Mouse (Mus musculus) adrenal gland, adult 2 months (tissue): ENCODE results near the gene Ifrd2. TPM values are rescaled to one million over a fixed set of nuclear protein-coding genes. Genes with fewer than 3 reads are reported as not detected.

Source experiments
- DNase-seq: peaks from one replicate; pipeline ENCODE4 v3.0.0; 2021
- polyA plus RNA-seq: library from polyadenylated mRNA; depleted of rRNA; stranded (reverse); fragments of >200 nt; gene quantifications from 2 replicates; pipeline ENCODE4 v1.2.3, GENCODE M21; 2012
- total RNA-seq, 2 experiments: library from RNA; stranded (reverse); gene quantifications; 2 replicates each; pipeline ENCODE4 v1.2.3; 2021

The Ifrd2 gene
- total and polyA plus RNA-seq, 3 experiments = 36.0 to 80.0 (median 41.7) TPM

DNA sequence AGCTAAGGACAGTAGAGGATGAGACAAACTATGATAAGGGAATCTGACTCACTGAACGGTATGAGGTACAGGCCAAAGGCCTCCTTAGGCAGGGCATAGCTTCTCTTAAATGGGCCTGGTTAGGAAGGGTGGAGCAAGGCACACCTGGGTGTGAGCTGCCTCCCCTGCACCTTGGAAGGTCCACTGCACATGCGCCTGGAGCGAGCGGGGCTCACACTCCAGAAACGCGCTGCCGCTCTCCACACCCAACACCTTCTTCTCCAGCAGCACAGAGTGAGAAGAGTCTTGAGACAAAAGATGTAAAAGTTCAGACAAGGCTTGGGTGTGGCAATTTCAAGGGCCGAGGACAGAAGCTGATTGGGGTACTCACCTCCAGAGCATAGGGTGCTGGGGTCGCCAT, 12.0 kb downstream of the Ifrd2 start:
- DNase-seq = no peak

DNA sequence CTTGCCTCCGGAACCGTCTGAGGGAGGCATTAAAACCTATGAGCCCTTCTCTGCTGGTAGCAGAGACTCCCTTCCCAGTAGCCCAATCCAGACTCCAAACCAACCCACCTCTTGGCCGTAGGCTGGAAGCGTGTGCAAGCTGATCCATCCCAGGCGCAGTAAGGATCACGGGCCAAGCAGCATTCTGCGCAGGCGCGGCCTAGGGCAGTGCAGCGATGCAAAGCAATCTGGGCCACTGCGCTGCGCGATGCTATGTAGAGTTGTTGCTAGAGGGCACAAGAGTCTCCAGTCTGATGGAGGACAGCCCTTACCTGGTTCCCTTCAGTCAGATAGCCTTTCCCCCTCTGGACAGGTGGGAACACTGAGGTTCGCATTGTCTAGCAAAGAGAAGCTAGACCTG, 12.4 kb downstream of the Ifrd2 start:
- DNase-seq = no peak

DNA sequence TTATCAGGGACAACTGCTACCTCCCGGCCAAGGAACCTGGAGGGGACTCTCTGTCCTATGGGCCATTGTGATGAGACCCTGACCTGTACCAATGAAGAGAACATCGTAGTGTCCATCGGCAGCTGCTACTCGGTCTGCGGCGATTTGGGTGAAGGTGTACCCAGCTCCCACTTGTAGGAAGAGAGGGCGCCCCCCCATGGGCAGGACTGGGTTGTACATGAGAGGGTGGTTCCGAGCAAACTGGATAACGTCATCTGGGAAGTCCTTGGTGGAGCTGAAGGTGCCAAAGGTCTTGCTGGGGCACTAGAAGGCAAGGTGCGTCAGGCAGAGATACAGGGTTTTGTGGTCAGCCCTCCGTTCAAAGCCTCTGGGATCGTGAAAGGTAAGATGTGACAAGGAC, 13.3 kb downstream of the Ifrd2 start:
- DNase-seq = no peak

DNA sequence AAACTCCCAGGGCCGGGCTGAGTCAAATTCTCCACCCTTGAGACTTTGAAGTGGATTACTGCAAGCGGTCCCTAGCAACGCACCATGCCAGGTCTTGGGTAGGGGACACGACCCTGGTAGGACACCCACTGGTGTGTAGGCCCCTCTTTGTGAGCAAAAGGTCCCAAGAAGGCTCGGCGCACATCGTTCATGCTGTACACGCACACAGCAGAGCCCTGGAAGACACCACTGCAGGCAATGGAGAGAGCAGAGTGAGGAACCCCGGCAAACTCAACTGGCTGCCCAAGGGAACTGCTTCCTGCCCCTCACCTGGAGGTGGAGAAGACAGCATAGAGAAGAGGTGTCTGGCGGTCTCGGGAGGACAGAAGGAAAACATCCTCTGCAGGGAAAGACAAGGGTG, 13.8 kb downstream of the Ifrd2 start:
- no peak for DNase-seq

DNA sequence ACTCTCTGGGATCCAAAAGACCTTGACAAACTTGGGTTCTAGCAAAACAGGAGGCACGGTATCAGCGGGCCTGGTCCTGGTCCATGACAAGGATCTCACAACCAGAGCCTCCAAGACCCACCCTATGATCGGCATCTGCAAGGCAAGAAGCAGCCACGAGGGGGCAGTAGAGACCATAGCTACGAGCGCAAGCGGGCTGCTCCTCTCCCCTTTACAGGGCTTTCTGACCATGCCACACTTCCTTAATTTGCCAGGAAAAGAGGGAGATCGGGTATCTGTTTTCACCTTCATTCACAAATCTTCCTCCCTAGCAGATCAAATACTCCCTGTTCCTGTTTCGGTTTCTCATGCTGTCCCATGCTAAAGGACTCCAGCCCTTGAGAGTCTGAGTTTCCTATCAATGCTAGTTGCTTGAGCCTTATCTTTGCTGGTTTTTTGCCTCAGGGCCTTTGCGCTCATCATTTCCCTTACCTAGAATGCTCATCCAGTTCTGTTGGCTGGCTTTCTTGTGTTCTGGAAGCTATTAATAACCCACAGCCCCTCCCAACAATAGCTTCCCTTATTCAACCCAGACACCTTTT, 14.7 kb downstream of the Ifrd2 start:
- peak; percentile 91 for DNase-seq

DNA sequence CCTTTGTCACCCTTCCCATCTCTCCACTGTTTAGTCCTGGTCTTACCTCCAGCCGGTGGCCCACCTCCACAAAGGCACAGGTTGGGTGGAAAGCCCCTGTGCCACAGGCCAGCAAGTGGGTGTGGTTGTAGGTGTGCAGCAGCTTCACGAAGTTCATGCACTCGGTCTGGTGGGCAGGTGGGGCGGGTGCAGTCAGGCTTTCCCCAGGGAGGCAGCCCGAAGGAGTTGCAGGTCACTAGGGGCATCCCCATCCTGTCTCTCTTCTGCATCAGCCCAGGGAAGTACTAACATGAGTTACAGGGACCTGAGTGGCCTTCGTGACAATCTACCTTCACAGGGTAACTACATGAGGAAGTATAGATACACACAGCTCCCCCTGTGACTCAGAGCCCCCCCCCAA, 15.8 kb downstream of the Ifrd2 start:
- DNase-seq = no peak

DNA sequence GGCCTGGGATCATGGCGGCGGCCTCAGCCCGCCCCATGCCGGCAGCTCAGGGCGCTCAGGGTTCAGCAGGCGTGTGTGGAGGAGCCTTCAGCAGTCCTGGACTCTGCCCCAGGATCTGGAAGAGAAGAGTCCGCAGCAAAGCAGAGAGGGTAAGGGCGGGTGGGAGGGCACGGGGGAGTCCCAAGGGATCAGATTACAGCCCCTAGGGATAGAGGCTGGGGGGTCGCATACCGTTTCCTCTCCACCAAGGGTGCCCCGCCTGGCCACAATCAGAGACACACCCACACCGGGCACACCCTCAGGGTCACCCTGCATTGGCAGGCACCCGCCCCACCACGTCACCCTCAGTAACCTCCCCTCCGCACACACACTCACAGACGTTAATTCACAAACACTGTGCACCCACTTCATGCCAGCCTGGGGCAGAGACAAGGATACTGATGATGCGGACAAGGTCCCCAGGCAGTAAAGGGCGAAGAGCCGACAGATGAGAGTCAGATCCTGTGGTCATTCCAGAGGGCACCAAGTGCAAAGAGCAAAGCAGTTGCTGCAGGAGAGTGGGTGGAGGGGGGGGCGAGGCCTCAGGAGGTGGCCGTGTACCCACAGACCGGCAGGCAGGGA, 17.7 kb downstream of the Ifrd2 start:
- no peak for DNase-seq

DNA sequence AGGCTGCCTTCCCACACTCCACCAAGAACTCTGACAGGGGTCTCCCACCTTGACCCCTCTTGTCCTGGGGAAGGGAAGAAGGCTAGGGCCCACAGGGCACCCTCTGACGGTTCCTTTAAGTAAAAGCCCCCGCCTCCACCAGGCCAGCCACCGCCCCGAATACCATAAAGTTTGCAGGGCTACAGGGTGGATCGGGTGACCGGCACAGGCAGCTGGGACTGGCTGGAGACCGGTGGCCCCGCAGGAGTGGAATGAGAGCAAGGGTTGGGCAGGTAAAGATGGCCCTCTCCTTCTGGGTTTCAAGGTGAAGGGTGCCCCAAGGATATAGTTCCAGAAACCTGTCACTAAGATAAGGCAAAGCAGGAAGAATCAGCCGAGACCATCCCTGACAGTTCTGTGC, 19.1 kb downstream of the Ifrd2 start:
- no peak for DNase-seq

DNA sequence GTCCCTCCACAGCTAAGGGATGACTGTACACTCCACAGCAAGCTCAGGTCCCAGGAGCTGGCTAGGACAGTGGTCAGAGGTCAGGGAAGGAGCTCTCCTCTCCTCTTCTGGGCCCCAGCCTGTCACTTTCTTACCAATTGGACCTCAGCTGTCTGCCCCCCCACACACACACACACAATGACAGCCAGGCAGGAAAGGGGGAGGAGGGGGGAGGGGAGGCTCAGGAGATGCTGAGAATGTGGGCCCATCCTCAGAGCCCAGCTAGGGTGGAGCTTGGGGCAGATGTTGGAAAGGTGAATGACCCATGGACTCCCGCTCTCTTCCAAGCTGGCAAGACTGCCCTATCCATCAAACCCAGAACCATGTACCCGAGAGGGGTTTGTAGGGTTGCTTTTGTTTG, 19.6 kb downstream of the Ifrd2 start:
- no peak for DNase-seq

DNA sequence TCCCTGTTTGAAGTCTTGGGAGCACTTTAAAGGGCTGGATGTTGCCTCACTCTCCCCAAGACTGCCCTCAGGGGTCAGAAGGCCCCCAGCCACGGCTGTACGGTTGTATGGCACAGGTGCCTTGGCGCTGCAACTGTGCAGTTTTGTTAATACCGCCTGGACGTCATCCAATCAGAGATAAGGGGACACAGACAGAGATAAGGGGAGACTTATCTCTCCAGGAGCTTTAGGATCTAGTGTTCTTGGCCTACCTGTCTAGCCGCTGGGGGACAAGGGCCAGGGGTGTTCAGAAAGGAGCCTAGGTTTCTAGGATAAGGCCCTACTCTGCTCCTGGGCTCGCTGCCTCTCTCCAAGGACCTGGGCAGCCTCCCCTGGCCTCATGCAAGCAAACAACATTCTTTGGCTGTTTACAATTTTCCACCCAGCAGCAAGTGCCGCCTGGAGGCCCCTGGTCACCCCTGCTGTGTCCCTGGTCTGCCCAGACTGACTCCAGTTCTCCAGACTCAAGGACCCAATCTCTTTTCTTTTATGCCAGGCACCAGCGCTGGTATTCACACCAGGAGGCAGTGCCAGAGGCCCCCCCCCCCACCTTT, 20.3 kb downstream of the Ifrd2 start:
- no peak for DNase-seq

DNA sequence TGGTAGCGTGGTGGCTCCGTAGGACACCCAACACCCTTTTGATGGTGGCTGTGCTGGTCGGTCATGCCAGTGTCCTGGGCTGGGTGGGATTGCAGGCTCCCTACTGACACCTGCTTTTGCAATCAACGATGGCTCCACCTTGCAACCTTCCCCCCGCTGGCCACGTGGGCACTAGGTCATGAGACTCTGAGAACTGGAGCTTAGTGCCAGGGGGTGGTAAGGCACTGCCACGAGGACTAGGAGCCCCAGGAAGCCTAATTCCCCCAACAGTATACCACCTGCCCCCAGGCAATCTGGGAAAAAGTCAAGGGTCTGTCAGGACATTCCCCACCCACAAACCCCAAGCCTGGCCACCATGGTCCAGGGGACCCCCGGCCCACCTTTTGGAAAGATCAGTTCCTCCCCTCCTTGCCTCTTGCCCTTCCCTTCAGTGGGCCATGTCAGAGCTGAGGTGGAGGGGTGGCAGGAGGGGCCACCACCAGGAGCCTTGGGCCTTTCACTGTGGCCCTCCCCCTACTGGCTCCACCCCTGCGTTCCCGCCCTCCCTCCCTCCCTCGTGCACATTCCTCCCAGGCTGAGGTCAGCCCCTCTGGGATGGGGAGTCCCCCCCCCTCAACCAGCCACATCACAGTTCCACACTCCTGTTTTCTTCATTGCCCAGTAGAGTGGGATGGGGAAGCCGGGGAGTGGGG, 21.4 kb downstream of the Ifrd2 start, which contains the start of gene Sema3b:
Gene Sema3b, minus strand, starts transcription at position 489 of the 692 bp plus-strand sequence.
- no peak for DNase-seq

DNA sequence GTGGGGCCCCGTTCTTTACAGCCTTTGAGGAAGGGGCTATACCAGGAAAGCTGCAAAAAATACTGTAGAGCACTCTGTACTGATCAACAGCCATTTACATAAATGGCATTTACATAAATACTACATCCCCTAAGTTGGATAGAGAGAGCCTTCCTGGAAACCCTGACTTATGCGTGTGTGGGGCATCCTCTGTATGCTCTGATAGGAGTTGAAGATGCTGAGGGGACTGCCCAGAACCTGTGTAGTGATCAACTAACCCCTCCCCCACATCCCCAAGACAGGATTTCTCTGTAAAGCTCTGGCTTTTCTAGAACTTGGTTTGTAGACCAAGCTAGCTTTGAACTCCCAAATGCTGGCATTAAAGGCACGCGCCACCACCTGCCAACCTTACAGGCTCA, 22.0 kb downstream of the Ifrd2 start:
- DNase-seq = no peak

DNA sequence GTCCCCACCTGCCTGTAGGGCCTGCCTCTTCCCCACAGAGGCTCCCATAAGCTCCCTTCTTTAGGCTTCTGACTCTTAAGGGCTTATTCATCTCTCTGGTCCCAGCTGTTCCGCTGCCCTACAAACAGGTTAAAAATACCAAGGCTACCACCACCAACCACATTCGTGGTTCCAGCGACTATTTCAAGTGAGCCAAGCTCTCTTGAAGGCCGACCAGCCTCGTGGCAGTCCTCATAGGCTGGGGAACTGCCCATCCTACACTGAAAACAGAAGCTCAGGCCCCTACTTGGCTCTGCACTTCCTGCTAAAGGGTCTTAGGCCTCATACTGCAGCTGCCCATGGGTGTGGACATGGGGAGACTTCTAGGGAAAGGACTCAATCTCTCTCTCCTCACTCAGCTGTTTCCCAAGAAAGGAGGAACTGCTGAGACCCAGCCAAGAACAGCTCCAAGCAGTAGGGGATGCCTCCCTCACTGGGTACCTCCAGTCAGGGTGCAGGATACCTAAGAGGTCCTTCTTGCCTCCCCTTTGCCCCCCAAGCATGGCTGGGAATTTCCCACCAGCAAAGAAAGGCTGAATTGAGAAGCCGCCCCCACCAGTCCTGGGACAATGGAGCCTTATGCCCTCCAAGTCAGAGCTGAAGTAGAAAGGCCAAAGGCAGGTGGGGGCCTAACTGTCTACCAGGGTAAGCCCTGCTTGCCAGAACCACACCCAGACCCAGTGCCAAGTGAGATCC, 24.2 kb downstream of the Ifrd2 start:
- DNase-seq = no peak

DNA sequence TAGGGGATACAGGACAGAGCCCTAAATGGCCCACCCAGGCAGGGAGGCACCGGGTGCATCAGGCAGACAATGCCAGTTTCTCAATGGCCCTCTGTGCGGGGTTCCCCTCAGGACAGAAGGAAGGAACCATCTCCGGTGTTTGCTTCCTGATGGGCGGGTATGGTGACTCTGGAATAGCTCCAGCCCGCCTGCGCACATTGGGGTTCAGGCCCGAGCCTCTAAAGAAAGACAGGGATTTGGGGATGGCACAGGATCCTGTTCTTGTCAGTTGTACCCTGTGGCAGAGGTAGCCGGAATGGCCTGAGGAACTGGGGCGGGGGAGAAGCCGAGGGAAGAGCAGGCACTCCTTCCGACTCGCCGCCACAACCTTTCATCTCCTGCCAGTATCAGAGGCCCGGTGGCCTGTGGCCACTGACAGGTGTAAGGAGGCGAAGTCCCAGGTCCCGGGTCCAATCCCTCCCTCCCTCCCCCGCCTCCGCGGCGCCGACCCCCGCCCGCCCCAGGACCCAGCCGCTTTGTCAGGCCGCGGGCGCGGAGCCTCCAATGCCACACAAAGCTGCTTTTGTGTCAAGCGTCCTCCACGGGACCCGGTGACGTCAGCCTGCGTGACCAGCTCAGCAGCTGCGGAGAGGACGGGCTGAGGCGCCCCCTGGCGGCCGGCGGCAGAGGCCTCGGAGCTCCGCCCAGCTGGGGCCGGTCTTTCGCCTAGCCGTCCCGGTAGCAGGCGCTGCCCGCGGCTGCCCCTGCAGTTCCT, 24.9 kb downstream of the Ifrd2 start:
- DNase-seq = peak; percentile 99

DNA sequence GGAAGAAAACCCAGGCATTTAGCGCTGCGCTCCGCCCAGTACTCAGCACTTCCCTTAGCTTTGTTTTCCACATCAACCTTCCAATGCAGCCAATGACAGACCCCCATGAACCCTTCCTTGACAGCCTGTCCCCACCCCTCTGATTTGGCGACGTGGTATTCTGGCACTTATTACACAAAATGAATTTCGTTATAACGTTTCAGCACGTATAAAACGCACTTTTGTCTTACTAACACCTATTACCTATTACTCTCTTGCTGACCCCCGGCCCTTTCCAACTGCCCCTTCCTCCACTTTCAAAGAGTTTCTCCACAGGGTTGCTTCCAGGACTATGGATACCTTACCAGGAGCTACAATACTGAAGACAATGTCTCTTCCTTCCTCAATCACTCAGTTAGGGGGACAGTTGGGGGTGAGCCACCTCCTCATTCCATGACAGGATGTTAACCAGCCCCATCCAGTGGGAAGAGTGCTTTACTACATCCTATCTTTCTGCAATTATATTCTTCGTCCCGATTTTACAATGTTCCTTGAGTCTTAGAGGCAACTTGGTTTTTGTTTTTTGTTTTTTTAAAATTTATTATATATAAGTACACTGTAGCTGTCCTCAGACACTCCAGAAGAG, 25.6 kb downstream of the Ifrd2 start:
- DNase-seq = no peak

DNA sequence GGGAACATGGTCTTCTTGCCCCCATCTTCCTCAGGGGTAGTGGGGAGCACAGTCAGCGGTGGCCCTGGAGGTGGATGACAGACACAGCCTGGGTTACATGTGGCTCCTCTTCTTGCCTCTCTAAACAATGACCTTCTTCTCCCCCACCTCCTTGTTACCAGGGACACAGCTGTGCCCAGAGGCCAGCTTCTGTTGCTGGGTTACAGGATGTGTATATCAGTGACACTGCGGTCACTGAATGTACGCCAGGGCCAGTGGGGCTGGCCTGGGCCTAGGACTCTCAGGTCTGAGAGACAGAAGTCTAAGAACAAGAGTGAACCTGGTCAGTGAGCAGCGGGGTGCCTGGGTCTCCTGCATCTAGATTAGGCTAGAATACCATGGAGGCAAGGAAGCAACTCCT, 27.6 kb downstream of the Ifrd2 start:
- no peak for DNase-seq

DNA sequence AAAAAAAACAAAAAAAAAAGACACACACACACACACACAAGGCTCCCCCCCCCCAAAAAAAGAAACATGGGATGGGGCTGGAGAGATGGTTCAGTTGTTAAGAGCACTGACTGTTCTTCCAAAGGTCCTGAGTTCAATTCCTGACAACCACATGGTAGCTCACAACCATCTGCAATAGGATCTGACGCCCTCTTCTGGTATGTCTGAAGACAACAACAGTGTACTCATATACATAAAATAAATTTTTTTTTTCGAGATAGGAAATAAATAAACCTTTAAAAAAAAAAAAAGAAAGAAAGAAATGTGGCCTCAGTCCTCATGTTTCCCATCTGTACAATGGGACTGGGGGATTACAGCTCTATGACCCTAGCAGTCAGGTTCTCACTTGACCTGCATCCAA, 30.0 kb downstream of the Ifrd2 start:
- no peak for DNase-seq

DNA sequence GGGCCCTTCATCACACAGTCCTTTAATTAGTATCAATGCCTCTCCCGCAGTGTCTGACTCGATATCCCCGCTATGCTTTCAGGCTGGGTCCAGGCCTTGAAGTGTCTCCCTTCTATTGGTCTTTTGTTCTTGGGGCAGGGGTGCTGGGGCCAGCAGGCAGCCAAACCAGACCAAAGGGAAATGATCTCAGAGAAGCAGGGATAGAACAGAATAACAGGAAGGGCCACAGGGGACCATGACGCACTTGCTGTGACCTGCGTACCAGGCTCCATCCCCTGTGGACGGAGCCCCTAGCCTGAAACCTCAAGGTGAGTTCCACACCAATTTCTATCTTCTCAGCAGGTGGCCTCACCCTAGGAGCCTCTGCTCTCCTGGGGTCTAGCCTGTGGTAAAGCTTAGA, 30.7 kb downstream of the Ifrd2 start:
- peak; percentile 14 for DNase-seq

DNA sequence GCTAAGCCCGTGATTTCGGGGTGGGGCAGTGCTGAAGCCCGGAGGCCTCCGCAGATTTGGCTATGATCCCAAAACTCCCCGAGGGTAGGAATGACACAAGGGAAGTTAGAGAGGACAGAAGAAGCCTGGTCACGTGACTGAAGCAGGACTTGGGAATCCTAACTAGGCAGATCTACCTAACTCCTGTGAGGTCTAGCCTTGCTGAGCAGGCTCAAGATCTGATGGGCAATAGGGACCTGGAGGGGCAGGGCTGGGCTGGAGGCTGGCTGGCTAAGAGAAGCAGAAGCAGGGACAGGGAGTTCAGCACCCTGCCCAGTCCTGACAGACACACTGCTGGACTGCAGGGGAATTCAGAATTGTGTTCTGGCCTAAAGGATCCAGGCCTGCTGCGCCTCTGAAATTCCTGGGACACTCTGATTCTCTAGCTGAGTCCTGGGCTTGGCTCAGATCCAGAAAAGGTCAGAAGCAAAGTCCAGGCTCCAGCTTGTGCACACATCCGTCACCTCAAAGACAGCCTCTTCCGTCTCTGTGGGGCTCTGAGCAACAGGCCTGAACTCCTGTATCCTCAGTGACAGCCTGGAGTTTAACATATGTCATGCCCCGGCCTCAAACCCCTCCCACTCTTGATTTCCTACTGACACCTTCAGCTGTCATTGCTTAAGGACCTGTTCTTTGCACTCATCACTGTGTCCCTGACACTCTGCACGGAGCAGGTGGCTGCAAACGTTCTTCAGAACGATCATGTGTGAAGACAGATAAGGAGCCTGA, 31.5 kb downstream of the Ifrd2 start:
- DNase-seq = peak; percentile 59

DNA sequence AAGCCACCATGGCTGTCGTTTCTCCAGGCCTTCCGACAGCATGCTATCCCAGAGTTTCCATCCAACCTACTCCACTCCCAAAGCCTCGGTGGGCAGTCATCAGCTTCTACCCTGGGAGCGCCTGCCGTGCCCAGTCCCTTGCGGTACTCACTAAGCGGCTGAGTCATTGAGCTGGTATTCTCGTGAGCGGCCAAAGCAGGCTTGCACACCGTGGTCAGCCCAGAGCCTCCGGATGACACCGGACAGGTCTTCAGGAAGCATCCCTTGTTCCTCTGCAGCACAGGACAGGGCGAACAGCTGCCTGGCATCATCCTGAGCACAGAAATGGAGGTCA, 32.1 kb downstream of the Ifrd2 start:
- DNase-seq = peak; percentile 72

DNA sequence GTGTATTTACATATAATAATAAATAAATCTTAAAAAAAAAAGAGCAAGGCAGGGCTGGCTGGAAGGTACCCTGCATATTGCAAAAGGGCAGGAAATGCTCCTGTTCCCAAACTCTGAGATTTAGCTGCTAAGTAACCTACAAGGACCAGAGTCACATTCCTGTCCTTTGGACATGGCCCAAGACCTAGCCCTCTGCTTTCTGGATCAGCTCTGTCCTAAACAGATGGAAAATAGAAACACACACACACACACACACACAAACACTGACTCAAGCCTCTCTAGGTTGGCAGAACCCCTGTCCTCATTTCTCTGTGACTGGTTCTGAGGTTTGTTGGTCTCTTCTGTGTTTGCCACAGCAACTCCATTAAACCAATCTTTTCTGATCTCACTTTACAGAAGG, 33.5 kb downstream of the Ifrd2 start:
- DNase-seq = no peak
